Mouse (Mus musculus) cortical plate, adult 2 months (tissue): ENCODE results near the gene Yae1d1.

Experiments
- CTCF ChIP-seq: fragments of 200-500 bp; IDR thresholded peaks from 2 replicates; pipeline ENCODE4 v1.5.1; 2011; ENCODE audit warnings: mild to moderate bottlenecking, control low read depth, low read length; ENCODE audit not compliant: insufficient read depth; ENCODE audit errors: extremely low read depth
- POLR2A ChIP-seq: fragments of 200-500 bp; IDR thresholded peaks from 2 replicates; pipeline ENCODE4 v1.6.1; 2011; ENCODE audit warnings: mild to moderate bottlenecking, low read length, control low read depth; ENCODE audit not compliant: insufficient read depth; ENCODE audit errors: extremely low read depth

- no peak for TF ChIP-seq CTCF
- TF ChIP-seq POLR2A = no peak
These were observed 43.6 kb downstream of the Yae1d1 start for GRCm38 (mm10) chr13:17949555-17949954.
